Mouse (Mus musculus) heart, adult 2 months (tissue): ENCODE measurements around the gene C130026I21Rik. TPM values are rescaled to one million over a fixed set of nuclear protein-coding genes. Genes with fewer than 3 reads are reported as not detected.
A peak's percentile ranks its signal among the peaks of the same experiment; 100 is the strongest.
"Not testable (repeated sequence)": the region's sequence is repeated elsewhere in the genome, so short reads cannot be mapped to it uniquely, and the experiment has no call there.

Source experiments
- DNase-seq, 2 experiments: peaks; one replicate each; pipeline ENCODE4 v3.0.0; 2021
- H3K27ac ChIP-seq: fragments of 200-600 bp; 2 replicates; pipeline ENCODE4 v1.8.1; 2022
- H3K27me3 ChIP-seq: fragments of 200-500 bp; 2 replicates; pipeline ENCODE4 v1.6.1; 2012; ENCODE audit warnings: mild to moderate bottlenecking, low read length, inconsistent platforms, mixed read lengths; ENCODE audit not compliant: control insufficient read depth, insufficient read depth
- H3K36me3 ChIP-seq: fragments of 200-500 bp; 2 replicates; pipeline ENCODE4 v1.6.1; 2012; ENCODE audit warnings: low read length, inconsistent platforms; ENCODE audit not compliant: control insufficient read depth, insufficient read depth
- H3K4me1 ChIP-seq: fragments of 200-500 bp; 2 replicates; pipeline ENCODE4 v1.6.1; 2011; ENCODE audit warnings: low read length; ENCODE audit not compliant: control insufficient read depth, insufficient read depth
- H3K4me3 ChIP-seq: fragments of 200-600 bp; 2 replicates; pipeline ENCODE4 v1.8.1; 2022
- H3K79me2 ChIP-seq: fragments of 200-500 bp; replicated peaks from 2 replicates; pipeline ENCODE4 v1.6.1; 2012; ENCODE audit warnings: mild to moderate bottlenecking, inconsistent platforms, low read length, moderate library complexity, mixed read lengths; ENCODE audit not compliant: control insufficient read depth, insufficient read depth
- H3K9ac ChIP-seq: fragments of 200-500 bp; 2 replicates; pipeline ENCODE4 v1.6.1; 2012; ENCODE audit warnings: low read depth, mild to moderate bottlenecking, control low read depth, inconsistent platforms, low read length, mixed read lengths
- CTCF ChIP-seq: fragments of 200-600 bp; IDR thresholded peaks from 2 replicates; pipeline ENCODE4 v1.8.1; 2022; ENCODE audit warnings: antibody characterized with exemption, mild to moderate bottlenecking, moderate library complexity
- WGBS: fragments of 180-500 bp; shearing (Covaris S2); methylation state at CpG from one replicate; pipeline ENCODE4 v1.1.7; 2018; 5-methylcytosine and 5-hydroxymethylcytosine counted together
- intact Hi-C: fragments of 180-260 bp; cut with DNase I; formaldehyde crosslinking; loops from one replicate; pipeline ENCODE4 v1.15.1; 2025
- long read RNA-seq: library from polyadenylated mRNA; stranded (forward); transcript quantifications from one replicate; pipeline ENCODE4 v2.0.0, GENCODE M21; 2021
- polyA plus RNA-seq: library from polyadenylated mRNA; depleted of rRNA; stranded (reverse); fragments of >200 nt; gene quantifications from 2 replicates; pipeline ENCODE4 v1.2.3, GENCODE M21; 2012; rRNA removed
- total RNA-seq, 2 experiments: library from RNA; stranded (reverse); gene quantifications; 2 replicates each; pipeline ENCODE4 v1.2.3; 2021

C130026I21Rik gene
- total RNA-seq (under 1 TPM; 0.80 to 0.84 TPM), polyA plus RNA-seq (not detected in 2 replicates)
- long read RNA-seq, partial matches to known transcripts, result 0 of 2 reads
- long read RNA-seq, other reads (novel, unspliced or antisense), result 2 of 2 reads

GRCm38 (mm10) chr1:85270466-85270865 is at the start of gene C130026I21Rik:
TSS of gene C130026I21Rik (minus strand) at chr1:85270566.
- H3K4me3 ChIP-seq, H3K9ac ChIP-seq, H3K4me1 ChIP-seq, H3K27ac ChIP-seq, H3K27me3 ChIP-seq, H3K36me3 ChIP-seq, H3K79me2 ChIP-seq, intact Hi-C loops, DNase-seq: not testable (repeated sequence)
- WGBS, result no CpG with 5 or more reads among the region's 6 CpGs

- 52% methylated on average over 4 of the region's 5 CpGs for WGBS
- H3K9ac ChIP-seq, H3K27ac ChIP-seq, H3K27me3 ChIP-seq, H3K36me3 ChIP-seq, H3K4me3 ChIP-seq, intact Hi-C loops, H3K4me1 ChIP-seq, H3K79me2 ChIP-seq: not testable (repeated sequence)
- DNase-seq, result peak in 1 of 2 experiments; percentile 54
- TF ChIP-seq CTCF, result peak; percentile 55
These were observed 16.7 kb upstream of the C130026I21Rik start for GRCm38 (mm10) chr1:85287063-85287462.

GRCm38 (mm10) chr1:85276421-85276820 is 6.1 kb upstream of the C130026I21Rik start:
- intact Hi-C loops, H3K4me1 ChIP-seq: not testable (repeated sequence)
- WGBS, result 63% methylated on average over 4 of the region's 5 CpGs

GRCm38 (mm10) chr1:85258634-85259033 is 11.7 kb downstream of the C130026I21Rik start:
- H3K36me3 ChIP-seq, H3K9ac ChIP-seq, H3K4me1 ChIP-seq, H3K27ac ChIP-seq, intact Hi-C loops, H3K79me2 ChIP-seq, H3K4me3 ChIP-seq, H3K27me3 ChIP-seq: not testable (repeated sequence)
- 42% methylated on average over 2 of the region's 2 CpGs for WGBS
- DNase-seq, result peak; percentile 44 to 49

More at GRCm38 (mm10) chr1:85276421-85276820, 6.1 kb upstream of the C130026I21Rik start:
- not testable (repeated sequence) for H3K4me3 ChIP-seq, H3K27me3 ChIP-seq, DNase-seq, H3K27ac ChIP-seq, H3K79me2 ChIP-seq, H3K36me3 ChIP-seq, H3K9ac ChIP-seq

GRCm38 (mm10) chr1:85255217-85255616 is 15.1 kb downstream of the C130026I21Rik start:
- H3K4me3 ChIP-seq, H3K9ac ChIP-seq, H3K79me2 ChIP-seq, intact Hi-C loops, H3K36me3 ChIP-seq, H3K4me1 ChIP-seq, H3K27me3 ChIP-seq, DNase-seq, H3K27ac ChIP-seq: not testable (repeated sequence)
- WGBS, result 46% methylated on average over 2 of the region's 3 CpGs

- H3K27ac ChIP-seq, H3K79me2 ChIP-seq, H3K27me3 ChIP-seq, DNase-seq, intact Hi-C loops, H3K4me3 ChIP-seq, H3K36me3 ChIP-seq, H3K4me1 ChIP-seq, H3K9ac ChIP-seq: not testable (repeated sequence)
- 69% methylated on average over 4 of the region's 4 CpGs for WGBS
These were observed 19.2 kb downstream of the C130026I21Rik start for GRCm38 (mm10) chr1:85251211-85251610.

- 48% methylated on average over 3 of the region's 3 CpGs for WGBS
- H3K4me3 ChIP-seq, H3K36me3 ChIP-seq, H3K9ac ChIP-seq, H3K27me3 ChIP-seq, H3K4me1 ChIP-seq, H3K27ac ChIP-seq, intact Hi-C loops, H3K79me2 ChIP-seq: not testable (repeated sequence)
- peak; percentile 27 to 34 for DNase-seq
These were observed 21.4 kb downstream of the C130026I21Rik start for GRCm38 (mm10) chr1:85248985-85249384.

GRCm38 (mm10) chr1:85246776-85247460 is 23.4 kb downstream of the C130026I21Rik start:
- intact Hi-C loops, H3K9ac ChIP-seq, H3K36me3 ChIP-seq, H3K79me2 ChIP-seq, H3K27ac ChIP-seq, H3K4me1 ChIP-seq, DNase-seq, H3K4me3 ChIP-seq, H3K27me3 ChIP-seq: not testable (repeated sequence)
- 59% methylated on average over 8 of the region's 8 CpGs for WGBS

GRCm38 (mm10) chr1:85246266-85246665 is 24.1 kb downstream of the C130026I21Rik start:
- H3K79me2 ChIP-seq, intact Hi-C loops, H3K4me1 ChIP-seq, H3K36me3 ChIP-seq, H3K27ac ChIP-seq, H3K27me3 ChIP-seq, H3K4me3 ChIP-seq, H3K9ac ChIP-seq: not testable (repeated sequence)
- WGBS, result 66% methylated on average over 5 of the region's 5 CpGs
- DNase-seq, result peak in 1 of 2 experiments; percentile 28

- intact Hi-C loops, H3K4me3 ChIP-seq, H3K79me2 ChIP-seq, DNase-seq, H3K9ac ChIP-seq, H3K27ac ChIP-seq, H3K27me3 ChIP-seq, H3K36me3 ChIP-seq, H3K4me1 ChIP-seq: not testable (repeated sequence)
- 55% methylated on average over 3 of the region's 4 CpGs for WGBS
These were observed 25.4 kb downstream of the C130026I21Rik start for GRCm38 (mm10) chr1:85244941-85245340.
